Mouse (Mus musculus) testis, adult 2 months (tissue): ENCODE measurements at regions not wholly inside any gene's neighbourhood (a gene's known extent, or its start where the extent isn't known, plus 50 kb on each side); places are given as distances from the start of the nearest gene placed in this dataset.

ENCODE experiments used
- H3K27ac ChIP-seq: fragments of 200-500 bp; 2 replicates; pipeline ENCODE4 v1.5.1; 2012; ENCODE audit warnings: low read depth, low read length; ENCODE audit not compliant: control insufficient read depth, insufficient read depth
- H3K27me3 ChIP-seq: fragments of 200-500 bp; 2 replicates; pipeline ENCODE4 v1.6.1; 2012; ENCODE audit warnings: mild to moderate bottlenecking, low read length, moderate library complexity; ENCODE audit not compliant: control insufficient read depth, insufficient read depth
- H3K36me3 ChIP-seq: fragments of 200-500 bp; 2 replicates; pipeline ENCODE4 v1.6.1; 2012; ENCODE audit warnings: mild to moderate bottlenecking, low read length; ENCODE audit not compliant: control insufficient read depth, insufficient read depth
- H3K4me1 ChIP-seq: fragments of 200-500 bp; 2 replicates; pipeline ENCODE4 v1.6.1; 2012; ENCODE audit warnings: low read length; ENCODE audit not compliant: control insufficient read depth, insufficient read depth
- H3K4me3 ChIP-seq: fragments of 200-500 bp; 2 replicates; pipeline ENCODE4 v1.5.1; 2012; ENCODE audit warnings: low read depth, mild to moderate bottlenecking, low read length, moderate library complexity, mixed read lengths; ENCODE audit not compliant: control insufficient read depth
- CTCF ChIP-seq: fragments of 200-500 bp; IDR thresholded peaks from 2 replicates; pipeline ENCODE4 v1.5.1; 2012; ENCODE audit warnings: low read depth, mild to moderate bottlenecking, inconsistent platforms, low read length, moderate library complexity; ENCODE audit not compliant: control insufficient read depth, insufficient read depth, insufficient replicate concordance
- POLR2A ChIP-seq: fragments of 200-500 bp; IDR thresholded peaks from 2 replicates; pipeline ENCODE4 v1.6.1; 2012; ENCODE audit warnings: low read depth, mild to moderate bottlenecking, inconsistent platforms, low read length, moderate library complexity; ENCODE audit not compliant: control insufficient read depth

DNA sequence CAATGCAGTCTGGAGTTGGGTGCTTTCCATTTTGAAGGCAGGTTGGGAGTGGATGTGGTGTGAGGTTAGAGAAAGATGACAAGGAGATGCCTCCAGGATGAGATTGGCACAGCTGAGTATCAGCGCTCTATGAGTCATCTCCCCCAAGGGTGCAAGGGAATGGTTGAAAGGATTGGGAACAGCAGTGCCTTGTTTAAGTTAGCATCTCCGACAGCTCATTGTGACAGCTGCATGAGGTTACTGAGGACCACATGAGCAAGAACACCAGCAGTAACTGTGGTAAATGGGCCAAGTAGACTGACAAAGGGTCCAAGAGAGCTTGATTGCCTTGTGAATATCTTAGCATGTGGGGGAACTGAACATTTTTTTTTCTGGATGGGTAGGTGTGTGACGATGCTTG is 857.2 kb upstream of the Lrrc6 start:
- Histone ChIP-seq H3K4me3 (no peak overlapping the region), H3K27ac (no peak overlapping the region), H3K36me3 (no peaks in the 10 kb centered on the region), H3K27me3 (no peaks in the 10 kb centered on the region), H3K4me1 (no peaks in the 10 kb centered on the region)
- no peak for TF ChIP-seq POLR2A
- no peak for TF ChIP-seq CTCF

DNA sequence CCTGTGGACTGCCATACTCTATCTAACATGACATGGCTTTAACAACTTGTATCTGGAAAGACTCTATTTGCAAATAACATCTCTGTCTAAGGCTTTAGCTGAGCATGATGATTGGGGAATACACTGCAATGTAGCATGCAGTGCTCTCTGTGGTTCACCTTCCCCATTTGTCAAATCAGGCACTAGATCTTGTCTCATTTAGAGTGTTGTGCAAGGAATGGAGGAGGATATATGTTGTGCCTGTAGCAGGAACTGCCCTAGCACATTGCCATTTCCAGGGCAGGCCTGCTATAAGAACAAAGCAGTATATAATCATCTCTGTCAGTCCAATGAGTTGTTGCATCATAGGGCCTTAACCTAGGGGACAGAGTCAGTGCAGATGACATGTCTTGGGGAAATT is 854.6 kb upstream of the Lrrc6 start:
- no peaks in the 10 kb centered on the region for H3K4me1 ChIP-seq
- H3K27ac ChIP-seq = no peak overlapping the region
- H3K27me3 ChIP-seq = no peaks in the 10 kb centered on the region
- H3K4me3 ChIP-seq = no peak overlapping the region
- no peaks in the 10 kb centered on the region for H3K36me3 ChIP-seq
- TF ChIP-seq POLR2A (no peak), CTCF (no peak)

DNA sequence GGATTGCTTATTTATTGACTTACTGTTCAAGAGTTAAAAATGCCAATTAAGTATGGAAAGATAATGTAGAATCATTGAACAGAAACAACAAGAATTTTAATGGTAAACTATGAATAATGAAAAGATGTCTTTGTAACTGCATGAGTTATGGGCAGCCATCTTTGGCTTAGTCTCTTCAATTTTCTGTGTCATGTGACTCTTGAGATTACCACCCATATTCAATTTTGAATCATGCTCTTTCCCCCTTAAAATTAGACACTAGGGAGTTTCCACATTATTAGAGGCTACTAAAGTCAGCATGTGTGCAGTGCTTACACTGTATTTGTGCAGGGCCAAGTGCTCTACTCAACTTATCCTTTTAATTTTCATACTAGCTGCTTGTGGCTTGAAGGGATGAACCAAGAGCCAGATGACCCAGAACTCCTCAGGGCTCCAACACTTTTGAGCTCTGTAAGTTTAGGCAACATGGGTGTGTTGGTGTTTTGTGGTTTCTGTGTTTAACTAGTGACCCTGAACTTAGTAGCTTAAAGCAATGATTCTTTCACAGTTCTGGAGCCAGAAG is 854.0 kb upstream of the Lrrc6 start:
- H3K27me3 ChIP-seq = no peaks in the 10 kb centered on the region
- no peaks in the 10 kb centered on the region for H3K4me1 ChIP-seq
- TF ChIP-seq POLR2A = no peak
- TF ChIP-seq CTCF = no peak
- no peaks in the 10 kb centered on the region for H3K36me3 ChIP-seq
- no peak overlapping the region for H3K27ac ChIP-seq
- H3K4me3 ChIP-seq = no peak overlapping the region

DNA sequence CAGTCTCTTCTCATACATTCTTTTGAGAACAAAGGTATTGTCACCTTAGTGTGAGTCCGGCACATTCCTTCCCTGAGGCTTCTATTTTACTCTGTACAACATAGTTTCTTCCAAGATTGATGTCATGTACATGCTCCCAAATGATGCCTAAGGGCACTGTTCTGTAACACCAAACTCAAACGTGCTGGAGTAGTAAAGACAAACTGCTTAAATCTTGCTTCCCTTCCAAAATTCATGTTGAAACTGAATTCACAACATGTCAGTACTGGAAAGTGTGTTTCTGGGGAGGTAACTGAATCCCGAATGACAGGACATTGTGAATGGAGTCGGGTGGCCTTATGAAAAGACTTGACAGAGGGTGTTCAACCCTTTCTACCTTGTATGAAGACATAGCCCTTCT is 848.8 kb upstream of the Lrrc6 start:
- Histone ChIP-seq H3K36me3 (no peaks in the 10 kb centered on the region), H3K4me1 (no peaks in the 10 kb centered on the region), H3K27ac (no peak overlapping the region), H3K27me3 (no peaks in the 10 kb centered on the region), H3K4me3 (no peak overlapping the region)
- TF ChIP-seq CTCF (no peak), POLR2A (no peak)

DNA sequence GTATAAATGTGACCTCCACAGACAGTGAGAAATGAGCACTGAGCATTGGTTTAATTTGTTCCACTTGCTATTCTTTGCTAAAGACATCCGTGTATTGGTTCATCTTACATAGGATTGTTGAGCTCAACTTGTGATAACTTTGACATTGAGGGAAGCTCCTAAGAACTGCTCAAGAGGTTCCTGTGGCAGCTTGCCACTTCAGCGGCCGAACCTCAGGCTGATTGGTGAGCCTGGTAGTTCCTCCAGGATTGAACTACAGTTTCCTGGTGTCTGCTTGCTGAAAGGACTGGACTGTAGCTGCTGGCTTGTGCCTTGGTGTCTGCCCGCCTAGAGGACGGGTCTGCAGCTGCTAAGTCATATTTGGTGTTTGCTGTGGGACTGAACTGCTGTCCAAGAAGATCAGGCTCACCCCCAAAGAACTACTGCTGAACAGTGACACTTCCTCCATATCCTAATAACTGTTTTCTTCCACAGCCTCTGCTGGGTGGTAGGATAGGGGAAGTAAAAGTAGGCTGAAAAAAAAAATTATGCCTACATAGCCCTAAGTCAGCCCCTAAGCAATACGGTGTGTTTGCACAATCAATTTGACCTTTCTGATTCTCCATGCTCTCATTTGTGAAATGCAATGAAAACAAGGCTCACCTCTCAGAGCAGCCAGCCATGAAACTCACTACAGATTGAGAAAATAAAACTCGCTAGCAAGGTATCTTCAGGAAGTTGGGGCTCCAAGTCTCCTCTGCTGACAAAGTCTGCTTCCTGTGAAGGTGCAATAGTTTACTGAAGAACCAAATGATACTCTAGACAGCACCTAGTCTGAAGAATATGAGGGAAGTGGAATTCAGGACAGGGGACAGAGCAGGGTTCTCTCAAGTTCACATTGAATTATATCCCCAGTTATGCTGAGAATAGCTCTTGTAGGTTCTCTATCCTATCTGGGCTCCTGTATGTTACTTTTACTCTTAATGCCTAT is 844.8 kb upstream of the Lrrc6 start:
- no peaks in the 10 kb centered on the region for H3K36me3 ChIP-seq
- H3K4me3 ChIP-seq = no peak overlapping the region
- TF ChIP-seq CTCF (no peak), POLR2A (no peak)
- no peak overlapping the region for H3K27ac ChIP-seq
- H3K4me1 ChIP-seq = no peaks in the 10 kb centered on the region
- H3K27me3 ChIP-seq = no peaks in the 10 kb centered on the region

DNA sequence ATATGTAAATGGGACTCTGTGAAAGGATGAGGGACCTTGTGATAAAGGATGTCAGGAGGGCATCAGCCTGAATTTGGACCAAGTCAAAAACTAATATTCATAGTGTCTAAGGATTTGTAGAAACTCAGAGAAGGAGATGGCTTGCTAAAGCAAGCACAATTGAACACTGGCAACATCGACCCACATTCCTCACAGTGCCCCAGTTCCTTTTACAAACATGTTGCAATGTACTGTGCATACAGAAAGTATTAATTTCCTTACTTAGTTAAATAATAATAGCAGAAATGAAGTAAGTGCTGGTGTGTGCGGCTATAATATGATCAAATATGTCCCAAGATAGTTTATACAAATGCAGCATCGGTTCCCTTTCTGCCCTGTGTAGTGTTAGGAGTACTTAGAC is 841.3 kb upstream of the Lrrc6 start:
- H3K36me3 ChIP-seq = no peaks in the 10 kb centered on the region
- H3K4me1 ChIP-seq = no peaks in the 10 kb centered on the region
- H3K4me3 ChIP-seq = no peak overlapping the region
- H3K27me3 ChIP-seq = no peaks in the 10 kb centered on the region
- no peak for TF ChIP-seq POLR2A
- no peak for TF ChIP-seq CTCF
- H3K27ac ChIP-seq = no peak overlapping the region

DNA sequence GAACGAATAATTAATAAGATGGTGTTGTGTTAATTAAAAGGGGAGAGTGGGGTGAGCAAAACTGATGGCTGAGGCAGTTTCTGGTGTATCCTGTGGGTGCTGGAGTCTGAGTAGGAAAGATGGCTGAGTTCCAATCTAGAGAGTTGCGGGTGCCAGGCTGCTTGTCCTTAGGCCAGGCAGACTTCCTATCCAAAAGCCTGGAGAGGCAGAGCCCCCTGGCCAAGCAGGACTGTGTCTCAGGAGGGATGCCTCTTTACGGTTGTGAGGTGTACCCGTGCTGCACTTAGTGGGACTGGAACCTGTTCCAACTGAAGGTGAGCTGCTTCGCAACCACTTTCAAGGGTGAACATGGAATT is 836.3 kb upstream of the Lrrc6 start:
- TF ChIP-seq POLR2A = no peak
- TF ChIP-seq CTCF = no peak
- H3K4me1 ChIP-seq = no peaks in the 10 kb centered on the region
- H3K4me3 ChIP-seq = no peak overlapping the region
- no peaks in the 10 kb centered on the region for H3K36me3 ChIP-seq
- H3K27ac ChIP-seq = no peak overlapping the region
- H3K27me3 ChIP-seq = no peaks in the 10 kb centered on the region
